ENCODE assay signal across 8 mouse cellular contexts in genomic region chr10:59949783-59950605, GRCm38 (mm10). TPM values are rescaled to one million over a fixed set of nuclear protein-coding genes. Genes with fewer than 3 reads are reported as not detected.
DNase-seq lines count a peak whose midpoint lies in the region; ATAC-seq and TF ChIP-seq lines count a peak whose summit lies in the region.

No protein-coding gene starts in this region.

- TF ChIP-seq RAD21 in CH12.LX (IDR thresholded peaks at IDR 0.05; ENCODE audit: low read depth, low read length): no peak

- peaks cover 21% of the 10 kb centered on the region for H3K79me2 ChIP-seq in CH12.LX (replicated peaks; ENCODE audit: control insufficient read depth, extremely low read depth, insufficient read depth, poor library complexity, severe bottlenecking)

- no peak for DNase-seq in frontal cortex, postnatal 25 days (ENCODE audit: low spot score in 2 of 2)
- DNase-seq in CH12.LX (ENCODE audit: extremely low read depth): no peak
- DNase-seq in liver, embryonic 14.5 days (ENCODE audit: low read depth in 3 of 3, low spot score in 3 of 3): no peak
- peak; percentile 77 for DNase-seq in thymus, postnatal 0 days (ENCODE audit: low spot score)
- no peak for DNase-seq in urinary bladder, postnatal 4 days (ENCODE audit: low spot score in 2 of 2)
- no peak for DNase-seq in frontal cortex, adult 2 months (ENCODE audit: extremely low spot score in 1 of 2, low spot score in 1 of 2)

- no peak for TF ChIP-seq CTCF in CH12.LX (conservative IDR thresholded peaks at IDR 0.05 in 1 of 2, IDR thresholded peaks at IDR 0.05 in 1 of 2; ENCODE audit: low read depth in 2 of 2, low read length in 2 of 2)
- no peak for TF ChIP-seq CTCF in liver, embryonic 14.5 days (IDR thresholded peaks at IDR 0.05; ENCODE audit: low read depth)

- TF ChIP-seq EP300 in CH12.LX (IDR thresholded peaks at IDR 0.05; ENCODE audit: low read length): no peak
- no peak for TF ChIP-seq EP300 in liver, embryonic 14.5 days (IDR thresholded peaks at IDR 0.05; ENCODE audit: low read depth)

- in situ Hi-C loops in CH12.LX (cut with MboI; ENCODE audit: low pct_ligation_motif_present, low pct_unique_long_range_greater_than_20kb, low sequenced_read_pairs): loop anchor here (5.0 kb wide), 2 partner anchors 32 to 53 kb away; no protein-coding TSS in a partner anchor

- no peak overlapping the region; the same call in 1 of the 2 replicates for H3K27ac ChIP-seq in CH12.LX (ENCODE audit: insufficient read depth, low read depth)
- peak overlapping the region; percentile 87 for H3K27ac ChIP-seq in forebrain, embryonic 13.5 days
- no peak overlapping the region for H3K27ac ChIP-seq in liver, embryonic 14.5 days

- no peaks in the 10 kb centered on the region for H3K9me3 ChIP-seq in CH12.LX (replicated peaks; ENCODE audit: low read length)
- no peaks in the 10 kb centered on the region for H3K9me3 ChIP-seq in forebrain, embryonic 13.5 days (replicated peaks)
- no peaks in the 10 kb centered on the region for H3K9me3 ChIP-seq in liver, embryonic 14.5 days (ENCODE audit: control insufficient read depth, low read length)

- H3K9ac ChIP-seq in CH12.LX (ENCODE audit: insufficient read depth, low read depth): peak overlapping the region; percentile 98
- peak overlapping the region; percentile 99 for H3K9ac ChIP-seq in forebrain, embryonic 13.5 days
- no peak overlapping the region; the same call in 1 of the 2 replicates for H3K9ac ChIP-seq in liver, embryonic 14.5 days (replicated peaks)

- no peak for TF ChIP-seq POLR2A in CH12.LX (IDR thresholded peaks at IDR 0.05; ENCODE audit: low read depth, low read length)

- ATAC-seq in frontal cortex, adult (ENCODE audit: low TSS enrichment): peak; percentile 3; the same call in 1 of the 2 replicates
- ATAC-seq in forebrain, embryonic 13.5 days: no peak
- ATAC-seq in liver, embryonic 14.5 days (ENCODE audit: insufficient read depth): no peak

- WGBS in forebrain, embryonic 13.5 days: 45% methylated on average over 15 of the region's 15 CpGs
- WGBS in liver, embryonic 14.5 days (ENCODE audit: insufficient replicate concordance): 60% methylated on average over 15 of the region's 15 CpGs

- no peaks in the 10 kb centered on the region for H3K27me3 ChIP-seq in CH12.LX (replicated peaks)
- H3K27me3 ChIP-seq in forebrain, embryonic 13.5 days: no peaks in the 10 kb centered on the region
- H3K27me3 ChIP-seq in liver, embryonic 14.5 days (ENCODE audit: control insufficient read depth, insufficient read depth, low read length): peaks cover 10% of the 10 kb centered on the region

- peak overlapping the region; percentile 74 to 97 (median 96) for H3K4me3 ChIP-seq in CH12.LX (replicated peaks in 1 of 3; ENCODE audit: low read depth in 2 of 3, low read length in 2 of 3, poor library complexity in 1 of 3)
- peak overlapping the region; percentile 91 for H3K4me3 ChIP-seq in forebrain, embryonic 13.5 days
- H3K4me3 ChIP-seq in liver, embryonic 14.5 days (ENCODE audit: insufficient read depth in 1 of 2, low read depth in 2 of 2, low read length in 2 of 2): peak overlapping the region; percentile 53 to 64; a peak in 3 of 4 replicates

- peaks cover 8 to 36% of the 10 kb centered on the region in 2 experiments for H3K4me1 ChIP-seq in CH12.LX (ENCODE audit: control insufficient read depth in 1 of 2, insufficient read depth in 2 of 2)
- peaks cover 35% of the 10 kb centered on the region for H3K4me1 ChIP-seq in forebrain, embryonic 13.5 days
- H3K4me1 ChIP-seq in liver, embryonic 14.5 days (replicated peaks; ENCODE audit: control insufficient read depth in 2 of 2, insufficient read depth in 2 of 2, low read length in 1 of 2): peaks cover 0 to 7% of the 10 kb centered on the region in 2 experiments; a peak in 2 of 4 replicates

- H3K4me2 ChIP-seq in CH12.LX (ENCODE audit: insufficient read depth, low read depth, poor library complexity, severe bottlenecking): peak overlapping the region; percentile 87
- peak overlapping the region; percentile 78 for H3K4me2 ChIP-seq in forebrain, embryonic 13.5 days
- H3K4me2 ChIP-seq in liver, embryonic 14.5 days (ENCODE audit: low read depth): peak overlapping the region; percentile 90

- dilution Hi-C loops in CH12.LX (cut with MboI; ENCODE audit: extremely low pct_ligation_motif_present, extremely low pct_unique_long_range_greater_than_20kb, low sequenced_read_pairs): no loop called here

- H3K36me3 ChIP-seq in CH12.LX (replicated peaks in 1 of 2; ENCODE audit: control insufficient read depth in 1 of 2, insufficient read depth in 1 of 2, low read length in 1 of 2): peaks cover 8 to 21% of the 10 kb centered on the region in 2 experiments
- H3K36me3 ChIP-seq in forebrain, embryonic 13.5 days (ENCODE audit: poor library complexity, severe bottlenecking): no peaks in the 10 kb centered on the region
- no peaks in the 10 kb centered on the region for H3K36me3 ChIP-seq in liver, embryonic 14.5 days (replicated peaks; ENCODE audit: control insufficient read depth, insufficient read depth, low read depth)

TF ChIP-seq in CH12.LX, 34 proteins besides CTCF, POLR2A, EP300 and RAD21:
- TF ChIP-seq E2F4 (IDR thresholded peaks at IDR 0.05; ENCODE audit: insufficient replicate concordance, low read depth, low read length) (no peak), CHD1 (IDR thresholded peaks at IDR 0.05; ENCODE audit: low read depth, low read length) (no peak), PAX5 (IDR thresholded peaks at IDR 0.05; ENCODE audit: low read length) (no peak), ZNF384 (IDR thresholded peaks at IDR 0.05; ENCODE audit: low read depth, low read length) (no peak), MXI1 (IDR thresholded peaks at IDR 0.05; ENCODE audit: low read depth, low read length) (no peak), ELF1 (IDR thresholded peaks at IDR 0.05; ENCODE audit: low read depth, low read length) (no peak), ETS1 (conservative IDR thresholded peaks at IDR 0.05; ENCODE audit: low read depth, low read length) (no peak), NELFE (IDR thresholded peaks at IDR 0.05; ENCODE audit: low read depth, low read length) (no peak), UBTF (IDR thresholded peaks at IDR 0.05; ENCODE audit: low read depth, low read length) (no peak), MAFK (IDR thresholded peaks at IDR 0.05; ENCODE audit: insufficient replicate concordance, low read length) (no peak), ZMIZ1 (IDR thresholded peaks at IDR 0.05; ENCODE audit: low read depth, low read length) (no peak), SMC3 (IDR thresholded peaks at IDR 0.05; ENCODE audit: low read depth, low read length) (no peak)
TF ChIP-seq in CH12.LX: peak in this region for 0.

RNA-seq across cellular contexts. Expression of gene Ddit4, which starts 1.6 kb away (rescaled TPM):
- total RNA-seq in CH12.LX (2012; rRNA removed) (45.7 and 136 TPM in 2 replicates), CH12.LX (2014; rRNA removed) (37.5 and 50.6 TPM in 2 replicates)
- polyA plus RNA-seq in CH12.LX (2012; ENCODE audit: insufficient read length, low read depth): 38.9 and 39.5 TPM in 2 replicates
- 69.3 and 71.3 TPM in 2 replicates for polyA plus RNA-seq in forebrain, embryonic 13.5 days (2015; fragmentation: Nextera tagmentation; extraction: Ambion mirVana)
- 2.5 and 3.3 TPM in 2 replicates for polyA plus RNA-seq in liver, embryonic 14.5 days (2012; rRNA removed)
- polyA plus RNA-seq in liver, embryonic 14.5 days (2014; fragmentation: Nextera tagmentation; extraction: Ambion mirVana): 0.20 and 0.39 TPM in 2 replicates
- polyA plus RNA-seq in thymus, postnatal 0 days (2015; fragmentation: Nextera tagmentation; extraction: Ambion mirVana): 50.6 and 54.7 TPM in 2 replicates
- polyA plus RNA-seq in frontal cortex, adult 2 months (2012; rRNA removed): 46.3 and 53.3 TPM in 2 replicates

RNA-seq across cellular contexts. Expression of gene Ascc1, which starts 52.6 kb away (rescaled TPM):
- total RNA-seq in CH12.LX (2012; rRNA removed): 18.1 and 25.4 TPM in 2 replicates
- 20.1 and 21.0 TPM in 2 replicates for total RNA-seq in CH12.LX (2014; rRNA removed)
- 25.5 and 30.7 TPM in 2 replicates for polyA plus RNA-seq in CH12.LX (2012; ENCODE audit: insufficient read length, low read depth)
- polyA plus RNA-seq in forebrain, embryonic 13.5 days (2015; fragmentation: Nextera tagmentation; extraction: Ambion mirVana): 42.1 and 43.1 TPM in 2 replicates
- 6.7 and 10.7 TPM in 2 replicates for polyA plus RNA-seq in liver, embryonic 14.5 days (2012; rRNA removed)
- polyA plus RNA-seq in liver, embryonic 14.5 days (2014; fragmentation: Nextera tagmentation; extraction: Ambion mirVana): 15.7 and 16.8 TPM in 2 replicates
- polyA plus RNA-seq in thymus, postnatal 0 days (2015; fragmentation: Nextera tagmentation; extraction: Ambion mirVana): 38.5 and 43.2 TPM in 2 replicates
- 26.5 and 27.2 TPM in 2 replicates for polyA plus RNA-seq in frontal cortex, adult 2 months (2012; rRNA removed)

RNA-seq across cellular contexts. Expression of gene Anapc16, which starts 52.9 kb away (rescaled TPM):
- total RNA-seq in CH12.LX (2012; rRNA removed) (66.4 and 67.6 TPM in 2 replicates), CH12.LX (2014; rRNA removed) (64.9 and 65.3 TPM in 2 replicates)
- polyA plus RNA-seq in CH12.LX (2012; ENCODE audit: insufficient read length, low read depth): 43.9 and 50.8 TPM in 2 replicates
- 122 TPM in 2 replicates for polyA plus RNA-seq in forebrain, embryonic 13.5 days (2015; fragmentation: Nextera tagmentation; extraction: Ambion mirVana)
- polyA plus RNA-seq in liver, embryonic 14.5 days (2012; rRNA removed): 26.6 and 29.9 TPM in 2 replicates
- polyA plus RNA-seq in liver, embryonic 14.5 days (2014; fragmentation: Nextera tagmentation; extraction: Ambion mirVana): 38.9 and 39.7 TPM in 2 replicates
- 139 and 168 TPM in 2 replicates for polyA plus RNA-seq in thymus, postnatal 0 days (2015; fragmentation: Nextera tagmentation; extraction: Ambion mirVana)
- polyA plus RNA-seq in frontal cortex, adult 2 months (2012; rRNA removed): 86.0 and 101 TPM in 2 replicates
